Mouse (Mus musculus) cerebellum, adult 2 months (tissue): ENCODE results near the gene Banp.

Experiments used
- CTCF ChIP-seq: fragments of 200-500 bp; IDR thresholded peaks from 2 replicates; pipeline ENCODE4 v1.5.1; 2011; ENCODE audit warnings: low read depth, mild to moderate bottlenecking, control low read depth, low read length, moderate library complexity, borderline replicate concordance; ENCODE audit not compliant: insufficient read depth
- POLR2A ChIP-seq: fragments of 200-500 bp; IDR thresholded peaks from 2 replicates; pipeline ENCODE4 v1.6.1; 2011; ENCODE audit warnings: low read length, control low read depth, borderline replicate concordance; ENCODE audit not compliant: insufficient read depth

DNA sequence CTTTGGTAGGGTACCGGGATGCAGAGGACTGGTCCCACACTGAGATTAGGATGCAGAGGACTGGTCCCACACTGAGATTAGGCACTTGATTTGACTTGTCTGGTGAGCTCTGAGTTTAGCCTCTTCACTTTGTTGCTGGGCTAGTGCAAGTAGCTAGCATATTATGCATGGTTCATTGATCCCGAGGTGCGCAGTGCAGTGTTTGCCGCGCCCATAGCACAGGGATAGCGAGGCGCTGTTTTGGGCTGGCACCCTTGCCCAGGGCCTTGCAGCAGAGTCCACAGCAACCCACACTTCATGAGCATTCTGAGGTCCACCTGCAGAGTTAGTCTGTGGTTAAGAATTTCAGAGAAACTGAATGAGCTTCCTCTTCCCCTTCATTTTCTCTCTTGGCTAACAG is 3.2 kb downstream of the Banp start:
- TF ChIP-seq CTCF (no peak), POLR2A (no peak)
